Mouse (Mus musculus) kidney, postnatal 10 days (tissue): ENCODE data around the gene Naa60.
A peak's percentile ranks its signal among the peaks of the same experiment; 100 is the strongest.

Source experiments
- DNase-seq: peaks from one replicate; pipeline ENCODE4 v3.0.0; 2021; ENCODE audit warnings: mixed read lengths

Naa60 gene

GRCm38 (mm10) chr16:3891621-3892295, 19.6 kb downstream of the Naa60 start:
- DNase-seq, result no peak

GRCm38 (mm10) chr16:3893739-3894138, 21.6 kb downstream of the Naa60 start:
- no peak for DNase-seq

GRCm38 (mm10) chr16:3895173-3895792, 23.1 kb downstream of the Naa60 start:
- DNase-seq, result peak; percentile 45

GRCm38 (mm10) chr16:3896046-3896445, 23.9 kb downstream of the Naa60 start:
- no peak for DNase-seq

GRCm38 (mm10) chr16:3896553-3896952, 24.4 kb downstream of the Naa60 start:
- no peak for DNase-seq

GRCm38 (mm10) chr16:3907471-3907870, 35.3 kb downstream of the Naa60 start:
- DNase-seq, result no peak

GRCm38 (mm10) chr16:3908537-3909111, 36.4 kb downstream of the Naa60 start, which contains the start of the genes 1700037C18Rik and Cluap1:
Gene 1700037C18Rik, minus strand, starts transcription at chr16:3908689.
Gene Cluap1, plus strand, starts transcription at chr16:3908801.
- DNase-seq, result peak; percentile 97

GRCm38 (mm10) chr16:3909118-3909517, 36.9 kb downstream of the Naa60 start:
- DNase-seq, result no peak

GRCm38 (mm10) chr16:3920756-3921155, 48.6 kb downstream of the Naa60 start:
- no peak for DNase-seq

- no peak for DNase-seq
Observed at GRCm38 (mm10) chr16:3923515-3923914, 51.3 kb downstream of the Naa60 start.

GRCm38 (mm10) chr16:3923966-3924365, 51.8 kb downstream of the Naa60 start:
- DNase-seq, result no peak

GRCm38 (mm10) chr16:3928582-3928981, 56.4 kb downstream of the Naa60 start:
- DNase-seq, result no peak

GRCm38 (mm10) chr16:3929151-3929550, 57.0 kb downstream of the Naa60 start:
- no peak for DNase-seq

- no peak for DNase-seq
Observed at GRCm38 (mm10) chr16:3933536-3933935, 61.4 kb downstream of the Naa60 start.

- DNase-seq, result no peak
Observed at GRCm38 (mm10) chr16:3934091-3934490, 61.9 kb downstream of the Naa60 start.

- no peak for DNase-seq
Observed at GRCm38 (mm10) chr16:3934701-3935100, 62.5 kb downstream of the Naa60 start.

- no peak for DNase-seq
Observed at GRCm38 (mm10) chr16:3951141-3951540, 79.0 kb downstream of the Naa60 start.
